Mouse (Mus musculus) intestine, embryonic 14.5 days (tissue): ENCODE data around the gene Ttn. TPM values are rescaled to one million over a fixed set of nuclear protein-coding genes. Genes with fewer than 3 reads are reported as not detected.

Source experiments
- ATAC-seq: fragments of 200-750 bp; cut with Nextera tagmentation; replicated peaks from 2 replicates; pipeline ENCODE4 v1.8.0; 2017; ENCODE audit warnings: low read depth, moderate number of reproducible peaks, moderate TSS enrichment, moderate library complexity; ENCODE audit not compliant: low FRiP score, low TSS enrichment
- DNase-seq: peaks from one replicate; pipeline ENCODE4 v3.0.0-alpha.2; 2018; ENCODE audit warnings: low spot score
- H3K27ac ChIP-seq: fragments of 300-500 bp; sonication (generic); 2 replicates; pipeline ENCODE4 v1.5.1; 2014; ENCODE audit warnings: low read depth, mild to moderate bottlenecking, control low read depth
- H3K27me3 ChIP-seq: fragments of 300-500 bp; sonication (generic); replicated peaks from 2 replicates; pipeline ENCODE4 v1.6.1; 2014; ENCODE audit warnings: low read length, control low read depth; ENCODE audit not compliant: control insufficient read depth, insufficient read depth
- H3K36me3 ChIP-seq: fragments of 300-500 bp; sonication (generic); 2 replicates; pipeline ENCODE4 v1.6.1; 2014; ENCODE audit warnings: low read length, control low read depth; ENCODE audit not compliant: control insufficient read depth, insufficient read depth
- H3K4me1 ChIP-seq: fragments of 300-500 bp; sonication (generic); replicated peaks from 2 replicates; pipeline ENCODE4 v1.6.1; 2014; ENCODE audit warnings: low read length, control low read depth, mixed read lengths; ENCODE audit not compliant: control insufficient read depth, insufficient read depth
- H3K4me2 ChIP-seq: fragments of 300-500 bp; sonication (generic); 2 replicates; pipeline ENCODE4 v1.6.1; 2014; ENCODE audit warnings: low read length
- H3K4me3 ChIP-seq: fragments of 300-500 bp; sonication (generic); 2 replicates; pipeline ENCODE4 v1.5.1; 2014; ENCODE audit warnings: low read depth, low read length, control low read depth, mixed read lengths
- H3K9ac ChIP-seq: fragments of 300-500 bp; sonication (generic); 2 replicates; pipeline ENCODE4 v1.6.1; 2014; ENCODE audit warnings: mild to moderate bottlenecking, low read length
- H3K9me3 ChIP-seq: fragments of 300-500 bp; sonication (generic); 2 replicates; pipeline ENCODE4 v1.6.1; 2016; ENCODE audit warnings: low read length, control low read depth; ENCODE audit not compliant: control insufficient read depth
- WGBS: fragments of 180-500 bp; shearing (Covaris S2); extraction: QIAGEN DNeasy Blood & Tissue Kit; methylation state at CpG from one replicate; pipeline ENCODE4 v1.1.7; 2014; 5-methylcytosine and 5-hydroxymethylcytosine counted together
- polyA plus RNA-seq: library from polyadenylated mRNA; unstranded; fragments of >200 nt; fragmentation: Nextera tagmentation; extraction: Ambion mirVana; gene quantifications from 2 replicates; pipeline ENCODE4 v1.2.1, GENCODE M21; 2014

Gene Ttn
- polyA plus RNA-seq, 1 experiment from 2014 or later, result 0.04 TPM

DNA sequence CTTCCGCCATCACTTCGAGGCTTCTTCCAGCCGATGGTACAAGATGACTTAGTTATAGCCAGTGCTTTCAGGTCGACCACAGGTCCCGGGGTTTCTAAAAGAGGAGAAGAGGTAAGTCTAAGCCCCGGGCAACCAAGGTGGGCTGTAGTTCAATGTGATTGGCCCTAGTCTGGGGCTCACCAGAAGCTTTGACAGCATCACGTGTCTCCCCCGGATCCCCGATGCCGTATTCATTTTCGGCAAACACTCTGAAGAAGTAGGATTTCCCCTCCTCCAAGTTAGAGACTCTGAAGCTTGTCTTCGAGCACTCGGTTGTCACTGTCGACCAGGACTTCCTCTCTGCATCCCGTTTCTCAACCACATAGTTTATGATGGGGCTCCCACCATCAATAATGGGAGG is 225.9 kb downstream of the Ttn start:
- Histone ChIP-seq H3K4me1 (no peaks in the 10 kb centered on the region), H3K9me3 (peaks cover 8% of the 10 kb centered on the region; the same call in 1 of the 2 replicates), H3K9ac (no peak overlapping the region), H3K4me2 (no peak overlapping the region), H3K36me3 (no peaks in the 10 kb centered on the region), H3K27me3 (no peaks in the 10 kb centered on the region), H3K4me3 (no peak overlapping the region), H3K27ac (no peak overlapping the region)
- WGBS, result 92% methylated on average over 15 of the region's 15 CpGs
- no peak for ATAC-seq
- DNase-seq, result peak; percentile 16

- ATAC-seq (no peak), DNase-seq (no peak)
- Histone ChIP-seq H3K9me3 (no peaks in the 10 kb centered on the region), H3K9ac (no peak overlapping the region), H3K4me3 (no peak overlapping the region), H3K4me2 (no peak overlapping the region), H3K27me3 (no peaks in the 10 kb centered on the region), H3K36me3 (no peaks in the 10 kb centered on the region), H3K27ac (no peak overlapping the region), H3K4me1 (no peaks in the 10 kb centered on the region)
- WGBS, result 96% methylated on average over 6 of the region's 6 CpGs
Measured at GRCm38 (mm10) chr2:76751993-76752392, 230.4 kb downstream of the Ttn start.

GRCm38 (mm10) chr2:76749341-76750110 is 232.8 kb downstream of the Ttn start:
- H3K4me1 ChIP-seq, result no peaks in the 10 kb centered on the region
- no peaks in the 10 kb centered on the region for H3K27me3 ChIP-seq
- H3K9ac ChIP-seq, result no peak overlapping the region
- 93% methylated on average over 21 of the region's 21 CpGs for WGBS
- no peak overlapping the region for H3K4me2 ChIP-seq
- DNase-seq, result no peak
- no peaks in the 10 kb centered on the region for H3K36me3 ChIP-seq
- H3K9me3 ChIP-seq, result 0 out of 2 replicates have a peak, but pooled peaks cover 8% of the 10 kb centered on the region
- no peak overlapping the region for H3K27ac ChIP-seq
- ATAC-seq, result no peak
- H3K4me3 ChIP-seq, result no peak overlapping the region

DNA sequence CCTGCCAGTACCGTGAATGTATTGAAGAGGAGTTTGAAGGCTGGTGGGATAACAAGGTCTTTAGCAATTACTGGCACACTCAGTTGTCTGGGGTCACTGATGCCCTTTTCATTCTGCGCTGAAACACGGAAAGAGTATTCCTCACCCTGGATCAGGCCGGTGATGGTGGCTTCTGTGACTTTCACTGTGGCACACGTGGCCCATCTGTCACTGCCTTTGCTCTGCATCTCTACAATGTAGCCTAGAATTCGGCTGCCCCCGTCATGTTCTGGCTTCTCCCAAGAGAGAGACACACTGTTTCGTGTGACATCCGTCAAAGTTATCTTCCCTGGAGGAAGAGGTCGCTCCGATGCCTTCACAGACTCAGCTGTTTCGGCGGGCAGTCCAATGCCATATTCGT is 233.7 kb downstream of the Ttn start:
- 91% methylated on average over 14 of the region's 14 CpGs for whole genome bisulfite sequencing
- no peak overlapping the region for H3K4me3 ChIP-seq

DNA sequence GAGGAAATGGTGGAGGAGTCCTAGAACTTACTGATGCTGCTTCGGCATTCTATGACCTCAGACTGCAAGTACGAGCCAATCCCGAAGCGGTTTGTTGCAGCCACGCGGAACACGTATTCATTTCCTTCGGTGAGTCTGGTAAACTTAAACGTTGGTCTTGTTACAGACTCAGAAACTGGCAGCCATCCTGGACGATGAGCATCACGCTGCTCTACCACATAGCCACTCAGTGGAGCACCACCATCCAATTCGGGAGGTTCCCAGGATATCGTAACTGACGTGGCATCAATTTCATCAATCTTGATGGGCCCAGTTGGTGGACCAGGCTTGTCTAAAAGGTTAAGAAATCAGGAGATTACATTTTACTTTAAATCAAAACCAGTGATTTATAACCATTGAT is 262.7 kb downstream of the Ttn start:
- DNase-seq, result no peak
- Histone ChIP-seq H3K4me2 (no peak overlapping the region), H3K9me3 (no peaks in the 10 kb centered on the region), H3K36me3 (no peaks in the 10 kb centered on the region), H3K4me3 (no peak overlapping the region), H3K9ac (no peak overlapping the region), H3K4me1 (no peaks in the 10 kb centered on the region), H3K27ac (no peak overlapping the region), H3K27me3 (no peaks in the 10 kb centered on the region)
- no peak for ATAC-seq
- 96% methylated on average over 14 of the region's 14 CpGs for WGBS

More for the DNA sequence above, 233.7 kb downstream of the Ttn start:
- H3K36me3 ChIP-seq, result no peaks in the 10 kb centered on the region
- DNase-seq (no peak), ATAC-seq (no peak)
- H3K4me1 ChIP-seq, result no peaks in the 10 kb centered on the region
- H3K27ac ChIP-seq, result no peak overlapping the region
- H3K9me3 ChIP-seq, result 0 out of 2 replicates have a peak, but pooled peaks cover 8% of the 10 kb centered on the region
- no peak overlapping the region for H3K9ac ChIP-seq
- H3K27me3 ChIP-seq, result no peaks in the 10 kb centered on the region
- no peak overlapping the region for H3K4me2 ChIP-seq

DNA sequence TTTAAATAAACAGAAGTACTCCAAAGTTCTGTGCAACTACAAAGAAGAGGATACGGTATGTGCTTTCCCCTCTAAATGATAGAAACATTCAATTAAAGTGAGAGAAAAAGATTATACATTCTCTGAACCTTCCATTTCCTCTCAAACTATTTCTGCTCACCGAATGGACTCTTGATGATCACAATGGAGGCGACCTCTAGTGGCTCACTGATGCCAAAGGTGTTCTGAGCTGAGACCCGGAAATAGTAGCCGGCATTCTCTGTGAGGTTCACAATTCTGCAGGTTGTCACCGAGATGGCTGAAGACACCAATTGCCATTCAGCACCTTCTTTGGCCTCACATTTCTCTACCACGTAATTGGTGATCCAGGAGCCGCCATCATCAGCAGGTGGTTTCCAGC is 267.4 kb downstream of the Ttn start:
- peaks cover 9% of the 10 kb centered on the region; the same call in 1 of the 2 replicates for H3K9me3 ChIP-seq
- no peak overlapping the region for H3K4me3 ChIP-seq
- H3K36me3 ChIP-seq, result no peaks in the 10 kb centered on the region
- no peaks in the 10 kb centered on the region for H3K4me1 ChIP-seq
- no peak overlapping the region for H3K4me2 ChIP-seq
- DNase-seq (no peak), ATAC-seq (no peak)
- no peaks in the 10 kb centered on the region for H3K27me3 ChIP-seq
- WGBS, result 66% methylated on average over 8 of the region's 8 CpGs
- no peak overlapping the region for H3K27ac ChIP-seq
- H3K9ac ChIP-seq, result no peak overlapping the region

GRCm38 (mm10) chr2:76708512-76708911 is 273.8 kb downstream of the Ttn start:
- Histone ChIP-seq H3K27me3 (no peaks in the 10 kb centered on the region), H3K36me3 (no peaks in the 10 kb centered on the region), H3K9me3 (peaks cover 12% of the 10 kb centered on the region; the same call in 1 of the 2 replicates), H3K9ac (no peak overlapping the region), H3K4me2 (no peak overlapping the region), H3K4me1 (no peaks in the 10 kb centered on the region), H3K4me3 (no peak overlapping the region), H3K27ac (no peak overlapping the region)
- no peak for DNase-seq
- ATAC-seq, result no peak
- 95% methylated on average over 3 of the region's 3 CpGs for WGBS

GRCm38 (mm10) chr2:76705655-76706054 is 276.7 kb downstream of the Ttn start:
- ATAC-seq, result no peak
- WGBS, result 93% methylated on average over 13 of the region's 13 CpGs
- H3K9ac ChIP-seq, result no peak overlapping the region
- DNase-seq, result no peak
- H3K36me3 ChIP-seq, result no peaks in the 10 kb centered on the region
- H3K9me3 ChIP-seq, result 0 out of 2 replicates have a peak, but pooled peaks cover 6% of the 10 kb centered on the region
- H3K4me3 ChIP-seq, result no peak overlapping the region
- no peak overlapping the region for H3K4me2 ChIP-seq
- H3K4me1 ChIP-seq, result no peaks in the 10 kb centered on the region
- H3K27me3 ChIP-seq, result no peaks in the 10 kb centered on the region
- no peak overlapping the region for H3K27ac ChIP-seq

GRCm38 (mm10) chr2:76702751-76703150 is 279.6 kb downstream of the Ttn start:
- WGBS, result 77% methylated on average over 5 of the region's 5 CpGs
- no peak overlapping the region for H3K9ac ChIP-seq
- ATAC-seq (no peak), DNase-seq (no peak)
- H3K4me1 ChIP-seq, result no peaks in the 10 kb centered on the region
- no peaks in the 10 kb centered on the region for H3K36me3 ChIP-seq
- no peaks in the 10 kb centered on the region for H3K27me3 ChIP-seq
- no peak overlapping the region for H3K4me2 ChIP-seq
- H3K4me3 ChIP-seq, result no peak overlapping the region
- no peaks in the 10 kb centered on the region for H3K9me3 ChIP-seq
- H3K27ac ChIP-seq, result no peak overlapping the region
